ENCODE assay signal across 8 mouse cellular contexts in genomic region chr4:108780057-108780863, GRCm38 (mm10). TPM values are rescaled to one million over a fixed set of nuclear protein-coding genes. Genes with fewer than 3 reads are reported as not detected.
DNase-seq lines count a peak whose midpoint lies in the region; ATAC-seq lines count a peak whose summit lies in the region.

TSS of gene Zfyve9 (minus strand) at chr4:108780798.

- under 1% methylated on average over 79 of the region's 111 CpGs for WGBS in intestine, embryonic 16.5 days
- under 1% methylated on average over 103 of the region's 111 CpGs for WGBS in limb, embryonic 10.5 days
- under 1% methylated on average over 98 of the region's 111 CpGs for WGBS in midbrain, embryonic 11.5 days

- no peaks in the 10 kb centered on the region for H3K36me3 ChIP-seq in intestine, embryonic 16.5 days (ENCODE audit: control insufficient read depth, insufficient read depth, low read length)
- H3K36me3 ChIP-seq in limb, embryonic 10.5 days, result no peaks in the 10 kb centered on the region
- no peaks in the 10 kb centered on the region for H3K36me3 ChIP-seq in midbrain, embryonic 11.5 days (ENCODE audit: control insufficient read depth, insufficient read depth, low read length)

- peak within 1 kb of the TSS; percentile 95 for H3K9ac ChIP-seq in intestine, embryonic 16.5 days (ENCODE audit: low read depth, low read length)
- H3K9ac ChIP-seq in midbrain, embryonic 11.5 days (ENCODE audit: low read length), result peak within 1 kb of the TSS; percentile 98

- H3K4me2 ChIP-seq in intestine, embryonic 16.5 days (ENCODE audit: low read depth, low read length), result peak within 1 kb of the TSS; percentile 59
- peak within 1 kb of the TSS; percentile 52 for H3K4me2 ChIP-seq in midbrain, embryonic 11.5 days

- no peaks in the 10 kb centered on the region for H3K4me1 ChIP-seq in intestine, embryonic 16.5 days (ENCODE audit: control insufficient read depth, insufficient read depth, low read length)
- peaks cover 12% of the 10 kb centered on the region; the same call in 1 of the 2 replicates for H3K4me1 ChIP-seq in limb, embryonic 10.5 days
- 0 out of 2 replicates have a peak, but pooled peaks cover 4% of the 10 kb centered on the region for H3K4me1 ChIP-seq in midbrain, embryonic 11.5 days (ENCODE audit: control insufficient read depth, insufficient read depth, low read length)

- H3K4me3 ChIP-seq in intestine, embryonic 16.5 days (ENCODE audit: low read length), result peak within 1 kb of the TSS; percentile 85
- H3K4me3 ChIP-seq in limb, embryonic 10.5 days, result peak within 1 kb of the TSS; percentile 95
- H3K4me3 ChIP-seq in midbrain, embryonic 11.5 days (ENCODE audit: low read depth, low read length), result peak within 1 kb of the TSS; percentile 87

- ATAC-seq in intestine, embryonic 16.5 days, result peak; percentile 93
- ATAC-seq in midbrain, embryonic 11.5 days (ENCODE audit: low FRiP score), result peak; percentile 90

- H3K27ac ChIP-seq in intestine, embryonic 16.5 days (ENCODE audit: low read length), result peak within 1 kb of the TSS; percentile 95
- peak within 1 kb of the TSS; percentile 97 for H3K27ac ChIP-seq in limb, embryonic 10.5 days
- H3K27ac ChIP-seq in midbrain, embryonic 11.5 days (ENCODE audit: low read depth, low read length), result peak within 1 kb of the TSS; percentile 93

- no peaks in the 10 kb centered on the region for H3K27me3 ChIP-seq in intestine, embryonic 16.5 days (replicated peaks; ENCODE audit: control insufficient read depth, insufficient read depth, low read length)
- no peaks in the 10 kb centered on the region for H3K27me3 ChIP-seq in limb, embryonic 10.5 days (ENCODE audit: low read depth, poor library complexity, severe bottlenecking)
- H3K27me3 ChIP-seq in midbrain, embryonic 11.5 days (ENCODE audit: control insufficient read depth, insufficient read depth, low read length), result no peaks in the 10 kb centered on the region

- DNase-seq in adrenal gland, adult 2 months, result peak; percentile 92
- peak; percentile 83 for DNase-seq in embryo, embryonic 10.5 days (ENCODE audit: low spot score)
- DNase-seq in gastrocnemius, postnatal 4 days (ENCODE audit: low spot score in 2 of 2), result peak; percentile 80 to 81
- peak; percentile 87 for DNase-seq in limb, embryonic 10.5 days (ENCODE audit: low spot score)
- DNase-seq in midbrain, embryonic 11.5 days (ENCODE audit: low spot score, missing footprints), result peak; percentile 97
- DNase-seq in right cerebral cortex, postnatal 4 days, result peak; percentile 83
- peak; percentile 80 for DNase-seq in yolk sac, embryonic 10.5 days (ENCODE audit: low spot score)

- H3K9me3 ChIP-seq in intestine, embryonic 16.5 days (ENCODE audit: control insufficient read depth, low read length), result no peaks in the 10 kb centered on the region
- H3K9me3 ChIP-seq in limb, embryonic 10.5 days (replicated peaks), result no peaks in the 10 kb centered on the region
- no peaks in the 10 kb centered on the region for H3K9me3 ChIP-seq in midbrain, embryonic 11.5 days (ENCODE audit: control insufficient read depth, low read length)

RNA-seq across cellular contexts. Expression of gene Zfyve9, which starts in this region (rescaled TPM):
- total RNA-seq in adrenal gland, adult 2 months (2021), result 10 to 100 TPM; 27.2 to 28.9 TPM
- 4.1 and 4.5 TPM in 2 replicates for polyA plus RNA-seq in adrenal gland, adult 2 months (2012; rRNA removed)
- 10 to 100 TPM; 24.5 to 26.5 TPM for total RNA-seq in gastrocnemius, postnatal 4 days (2021)
- polyA plus RNA-seq in intestine, embryonic 16.5 days (2015; fragmentation: Nextera tagmentation; extraction: Ambion mirVana), result 3.1 and 3.6 TPM in 2 replicates
- 4.5 and 5.1 TPM in 2 replicates for polyA plus RNA-seq in limb, embryonic 10.5 days (2016; fragmentation: Nextera tagmentation; extraction: Ambion mirVana)
- 3.6 and 3.9 TPM in 2 replicates for polyA plus RNA-seq in midbrain, embryonic 11.5 days (2014; fragmentation: Nextera tagmentation; extraction: Ambion mirVana)

Comparison
In these comparisons a context has a peak if more than half of its experiments do, and no peak if none do; other contexts are left out.
1. Peak in every context shown above with its lines: DNase-seq, ATAC-seq, H3K4me3 ChIP-seq and H3K27ac ChIP-seq.